Comparison of ENCODE assay signal across 9 mouse cellular contexts in genomic region chr1:75662141-75662990, GRCm38 (mm10).
DNase-seq lines count a peak whose midpoint lies in the region; ATAC-seq and TF ChIP-seq lines count a peak whose summit lies in the region.
"Had no signal": no experiment of that assay in that cellular context is flagged by ENCODE, and none has a peak within 500 bp of the region (broad histone marks: within the 10 kb centered on the region; RNA-seq: fewer than 3 reads in every experiment).

No protein-coding gene starts in this region.

- 20% methylated on average over 17 of the region's 17 CpGs for WGBS in kidney, adult 2 months
- 7% methylated on average over 17 of the region's 17 CpGs for WGBS in embryonic facial prominence, embryonic 12.5 days
- 9% methylated on average over 17 of the region's 17 CpGs for WGBS in midbrain, embryonic 13.5 days

- no peak overlapping the region for H3K27ac ChIP-seq in kidney, adult 2 months (ENCODE audit: insufficient read depth, low read depth, low read length)
- H3K27ac ChIP-seq in embryonic facial prominence, embryonic 12.5 days: peak overlapping the region; percentile 75
- H3K27ac ChIP-seq in midbrain, embryonic 13.5 days: no peak overlapping the region

- no peak overlapping the region for H3K4me3 ChIP-seq in kidney, adult 2 months (ENCODE audit: insufficient read depth, low read depth, low read length)
- H3K4me3 ChIP-seq in embryonic facial prominence, embryonic 12.5 days: no peak overlapping the region
- no peak overlapping the region for H3K4me3 ChIP-seq in midbrain, embryonic 13.5 days (replicated peaks)

- TF ChIP-seq POLR2A in kidney, adult 2 months (IDR thresholded peaks at IDR 0.05; ENCODE audit: low read depth, low read length): no peak

- no peak for TF ChIP-seq CTCF in kidney, adult 2 months (conservative IDR thresholded peaks at IDR 0.05; ENCODE audit: insufficient read depth, insufficient read length, low read depth, low read length)

- H3K27me3 ChIP-seq in kidney, adult 2 months (replicated peaks; ENCODE audit: control insufficient read depth, insufficient read depth, low read length): no peaks in the 10 kb centered on the region
- no peaks in the 10 kb centered on the region for H3K27me3 ChIP-seq in embryonic facial prominence, embryonic 12.5 days
- peaks cover 41% of the 10 kb centered on the region for H3K27me3 ChIP-seq in midbrain, embryonic 13.5 days

- H3K36me3 ChIP-seq in kidney, adult 2 months (ENCODE audit: control insufficient read depth, insufficient read depth, low read length): no peaks in the 10 kb centered on the region
- H3K36me3 ChIP-seq in embryonic facial prominence, embryonic 12.5 days: no peaks in the 10 kb centered on the region
- H3K36me3 ChIP-seq in midbrain, embryonic 13.5 days: no peaks in the 10 kb centered on the region

- H3K9me3 ChIP-seq in embryonic facial prominence, embryonic 12.5 days: no peaks in the 10 kb centered on the region
- H3K9me3 ChIP-seq in midbrain, embryonic 13.5 days: peaks cover 6% of the 10 kb centered on the region; the same call in 1 of the 2 replicates

- ATAC-seq in embryonic facial prominence, embryonic 12.5 days (ENCODE audit: insufficient number of reproducible peaks, insufficient read depth, low FRiP score, low TSS enrichment): peak; percentile 55; the same call in 1 of the 2 replicates
- peak; percentile 43; the same call in 1 of the 2 replicates for ATAC-seq in midbrain, embryonic 13.5 days
- no peak for ATAC-seq in erythroblast, adult 5-6 weeks (replicated peaks; ENCODE audit: low FRiP score, poor library complexity, severe bottlenecking)

- peak; percentile 7 for DNase-seq in kidney, adult 2 months
- DNase-seq in kidney, adult 8-10 months: no peak
- DNase-seq in heart, postnatal 4 days: peak; percentile 32
- DNase-seq in layer of hippocampus, postnatal 14 days (ENCODE audit: low spot score in 2 of 2): no peak
- DNase-seq in thymus, postnatal 36 days: no peak
- DNase-seq: cerebellum, postnatal 10 days had no signal

- peak overlapping the region; percentile 38 for H3K4me2 ChIP-seq in embryonic facial prominence, embryonic 12.5 days (replicated peaks)
- peak overlapping the region; percentile 13; the same call in 1 of the 2 replicates for H3K4me2 ChIP-seq in midbrain, embryonic 13.5 days (replicated peaks)

- no peak overlapping the region for H3K9ac ChIP-seq in embryonic facial prominence, embryonic 12.5 days
- no peak overlapping the region for H3K9ac ChIP-seq in midbrain, embryonic 13.5 days (replicated peaks)

- H3K4me1 ChIP-seq in kidney, adult 2 months (ENCODE audit: control insufficient read depth, insufficient read depth, low read length): no peaks in the 10 kb centered on the region
- H3K4me1 ChIP-seq in embryonic facial prominence, embryonic 12.5 days: peaks cover 17% of the 10 kb centered on the region
- peaks cover 15% of the 10 kb centered on the region for H3K4me1 ChIP-seq in midbrain, embryonic 13.5 days (replicated peaks)

Comparison
In these comparisons a context has a peak if more than half of its experiments do, and no peak if none do; other contexts are left out.
1. DNase-seq: peak in kidney, adult 2 months (single experiment) and heart, postnatal 4 days (single experiment); none in kidney, adult 8-10 months (0 of 2), layer of hippocampus, postnatal 14 days (0 of 2) and thymus, postnatal 36 days (0 of 2).